Mouse (Mus musculus): ENCODE results near the gene Slc3a1.

Slc3a1 gene

GRCm38 (mm10) chr17:85028093-85028739 is at the start of gene Slc3a1:
Slc3a1 (plus strand) TSS chr17:85028376.
- no peak for TF ChIP-seq GATA4 (IDR thresholded peaks at IDR 0.05; ENCODE audit: insufficient replicate concordance, low read length)

GRCm38 (mm10) chr17:84981721-84982120 is 46.5 kb upstream of the Slc3a1 start:
- TF ChIP-seq GATA4 (IDR thresholded peaks at IDR 0.05; ENCODE audit: insufficient replicate concordance, low read length): no peak

DNA sequence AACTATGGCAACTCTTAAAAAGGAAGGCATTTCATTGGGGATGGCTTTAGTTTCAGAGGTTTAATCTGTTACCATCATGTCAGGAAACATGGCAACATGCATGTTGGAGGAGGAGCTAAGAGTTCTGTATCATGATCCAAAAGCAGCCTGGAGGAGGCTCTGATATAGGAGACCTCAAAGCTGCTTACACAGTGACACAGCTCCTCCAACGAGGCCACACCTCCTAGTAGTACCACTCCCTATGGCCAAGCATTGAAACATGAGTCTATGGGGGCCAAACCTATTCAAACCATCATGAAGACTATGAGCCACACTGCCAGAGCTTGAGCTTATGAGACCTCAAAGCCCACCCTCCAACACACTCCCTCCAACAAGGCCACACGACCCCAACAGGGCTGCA is 45.4 kb upstream of the Slc3a1 start:
- TF ChIP-seq GATA4 (IDR thresholded peaks at IDR 0.05; ENCODE audit: insufficient replicate concordance, low read length): no peak

DNA sequence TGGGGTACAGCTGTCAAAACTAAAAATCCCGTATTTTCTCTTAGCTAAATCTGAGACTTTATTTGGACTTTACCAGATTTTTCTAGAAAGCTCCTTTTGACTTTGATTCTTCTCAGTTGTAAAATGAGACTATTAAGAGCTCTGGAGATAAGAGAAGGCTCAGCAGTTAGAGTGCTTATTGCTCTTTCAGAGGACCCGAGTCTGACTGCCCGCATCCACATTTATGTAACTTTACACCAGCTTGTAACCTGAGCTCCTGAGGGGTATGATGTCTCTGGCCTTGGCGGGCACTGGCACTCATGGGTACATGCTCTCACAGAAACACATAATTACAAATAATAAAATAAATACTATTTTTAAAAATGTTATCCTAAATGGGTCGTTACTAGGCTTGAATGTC is 41.8 kb upstream of the Slc3a1 start:
- TF ChIP-seq GATA4 (IDR thresholded peaks at IDR 0.05; ENCODE audit: insufficient replicate concordance, low read length): no peak

GRCm38 (mm10) chr17:84987834-84988410 is 40.3 kb upstream of the Slc3a1 start:
- no peak for TF ChIP-seq GATA4 (IDR thresholded peaks at IDR 0.05; ENCODE audit: insufficient replicate concordance, low read length)

- no peak for TF ChIP-seq GATA4 (IDR thresholded peaks at IDR 0.05; ENCODE audit: insufficient replicate concordance, low read length)
Observed at GRCm38 (mm10) chr17:84988514-84988913, 39.7 kb upstream of the Slc3a1 start.

DNA sequence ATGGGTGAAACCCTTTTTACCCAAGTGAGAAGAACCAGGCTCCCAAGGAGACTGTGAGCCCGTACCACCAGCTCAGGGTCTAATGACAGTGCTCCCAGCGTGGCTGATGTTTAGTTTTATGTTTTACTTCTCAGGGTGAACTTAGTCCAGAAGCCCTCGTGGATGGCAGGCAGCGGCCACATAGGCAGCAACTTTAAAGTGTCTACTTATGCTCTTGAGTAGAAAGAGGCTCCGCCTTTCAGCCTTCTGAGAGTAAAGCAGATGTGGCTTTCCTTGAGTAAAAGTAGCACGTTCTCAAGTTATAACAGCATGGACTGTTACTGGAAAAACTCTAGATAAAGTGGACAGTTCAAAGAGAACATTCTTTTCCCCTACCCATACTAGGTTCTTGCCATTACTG is 32.3 kb upstream of the Slc3a1 start:
- TF ChIP-seq GATA4 (IDR thresholded peaks at IDR 0.05; ENCODE audit: insufficient replicate concordance, low read length): no peak

GRCm38 (mm10) chr17:84997639-84998038 is 30.5 kb upstream of the Slc3a1 start:
- TF ChIP-seq GATA4 (IDR thresholded peaks at IDR 0.05; ENCODE audit: insufficient replicate concordance, low read length): no peak

GRCm38 (mm10) chr17:84999636-85000035 is 28.5 kb upstream of the Slc3a1 start:
- no peak for TF ChIP-seq GATA4 (IDR thresholded peaks at IDR 0.05; ENCODE audit: insufficient replicate concordance, low read length)

GRCm38 (mm10) chr17:85013485-85013884 is 14.7 kb upstream of the Slc3a1 start:
- TF ChIP-seq GATA4 (IDR thresholded peaks at IDR 0.05; ENCODE audit: insufficient replicate concordance, low read length): no peak

GRCm38 (mm10) chr17:85014632-85015031 is 13.5 kb upstream of the Slc3a1 start:
- no peak for TF ChIP-seq GATA4 (IDR thresholded peaks at IDR 0.05; ENCODE audit: insufficient replicate concordance, low read length)

DNA sequence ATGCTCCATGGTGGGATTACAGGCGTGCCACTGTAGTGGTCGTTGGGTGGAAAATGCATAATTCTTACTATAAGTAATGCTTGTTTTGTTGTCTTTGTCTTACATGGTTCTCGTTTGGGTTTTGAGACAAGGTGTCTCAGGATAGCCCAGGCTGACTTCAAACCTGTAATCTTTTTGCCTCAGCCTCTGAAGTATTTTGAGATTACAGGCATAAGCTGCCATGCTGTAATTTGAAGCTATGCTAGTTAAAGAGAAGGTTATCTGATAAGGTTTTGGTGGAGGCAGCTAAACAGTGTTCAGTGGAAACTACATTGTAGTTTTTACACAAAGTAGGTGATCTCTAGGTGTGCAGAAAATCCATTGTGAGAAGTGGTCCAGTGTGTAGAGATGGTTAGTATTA is 9.8 kb upstream of the Slc3a1 start:
- no peak for TF ChIP-seq GATA4 (IDR thresholded peaks at IDR 0.05; ENCODE audit: insufficient replicate concordance, low read length)

DNA sequence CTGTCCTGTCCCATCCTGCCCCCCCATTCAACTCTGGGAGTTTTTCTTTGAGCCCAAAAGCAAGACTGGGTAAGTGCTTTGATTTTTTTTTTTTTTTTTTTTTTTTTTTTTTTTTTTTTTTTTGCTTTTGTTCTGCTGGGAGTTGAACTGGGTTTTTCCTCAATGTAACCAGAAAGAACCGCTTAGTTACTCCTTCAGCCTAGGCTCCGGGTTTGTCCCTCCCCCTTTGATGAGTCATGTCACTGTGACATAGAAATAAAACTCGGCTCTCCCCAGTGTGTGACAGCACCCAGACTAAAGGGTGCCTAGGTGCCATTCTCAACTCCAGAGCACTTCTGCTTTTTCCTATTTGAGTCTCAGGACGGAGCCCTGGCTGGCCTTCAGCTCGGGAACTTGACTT is 9.4 kb upstream of the Slc3a1 start:
- TF ChIP-seq GATA4 (IDR thresholded peaks at IDR 0.05; ENCODE audit: insufficient replicate concordance, low read length): no peak

DNA sequence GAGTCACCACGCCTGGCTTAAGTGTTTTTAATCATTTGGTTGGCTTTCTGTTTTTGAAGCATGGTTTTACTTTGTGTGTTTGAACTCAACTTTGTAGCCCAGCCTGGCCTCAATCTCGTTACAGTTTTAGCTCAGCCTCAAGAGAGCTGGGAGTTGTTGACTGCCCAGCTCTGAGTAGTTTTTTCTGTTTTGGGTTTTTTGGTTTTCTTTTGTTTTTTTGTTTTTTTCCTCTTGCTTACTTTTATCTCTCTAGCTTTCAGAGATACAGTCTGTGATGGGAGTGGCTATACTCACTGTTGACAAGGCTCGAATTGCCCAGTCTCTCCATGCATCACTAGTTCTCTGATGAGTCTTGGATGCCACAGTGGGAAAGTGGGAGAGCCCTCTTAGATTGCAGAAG is 7.8 kb upstream of the Slc3a1 start:
- no peak for TF ChIP-seq GATA4 (IDR thresholded peaks at IDR 0.05; ENCODE audit: insufficient replicate concordance, low read length)

DNA sequence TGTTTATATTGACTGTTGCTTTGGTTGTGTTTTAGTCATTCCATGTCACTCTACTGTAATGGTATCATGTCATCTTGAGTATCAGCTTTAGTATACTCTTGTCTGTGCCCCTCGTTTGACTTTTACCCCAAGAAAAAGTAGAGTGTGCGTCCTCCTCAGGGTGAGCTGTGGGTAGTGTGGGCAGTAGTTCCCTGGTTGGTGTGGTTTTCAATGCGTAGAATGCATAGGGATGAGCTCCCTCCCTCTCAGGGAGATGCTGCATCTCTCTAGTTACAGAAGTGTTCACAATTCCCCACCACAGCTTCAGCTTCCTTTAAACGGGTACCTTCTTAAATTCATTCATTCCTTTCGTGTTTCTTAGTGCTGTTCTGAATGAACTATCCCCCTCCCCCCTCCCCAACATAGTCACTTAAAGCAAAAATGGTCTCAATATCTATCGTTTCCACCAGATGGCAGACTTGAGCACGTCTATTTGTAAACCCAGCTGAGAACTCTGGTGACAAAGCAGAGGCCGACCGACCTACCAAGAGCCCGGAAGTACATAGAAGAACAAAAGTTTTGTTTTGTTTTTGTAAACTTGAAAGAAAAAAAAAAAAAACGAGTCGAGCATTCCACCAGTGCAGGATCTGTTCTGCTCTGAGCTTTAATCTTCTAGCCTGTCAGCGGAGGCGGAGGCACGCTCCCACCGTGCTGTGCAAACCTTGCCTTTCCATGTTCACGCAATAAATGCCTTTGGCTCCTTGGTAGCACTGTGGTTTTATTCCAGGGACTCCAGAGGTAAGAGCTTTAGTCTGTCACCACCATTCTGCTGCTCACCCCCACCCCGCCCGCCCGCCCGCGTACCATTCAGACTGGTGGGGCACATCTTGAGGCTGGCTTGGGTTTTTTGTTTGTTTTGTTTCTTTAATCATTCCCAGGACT is 4.7 kb upstream of the Slc3a1 start:
- TF ChIP-seq GATA4 (IDR thresholded peaks at IDR 0.05; ENCODE audit: insufficient replicate concordance, low read length): no peak

DNA sequence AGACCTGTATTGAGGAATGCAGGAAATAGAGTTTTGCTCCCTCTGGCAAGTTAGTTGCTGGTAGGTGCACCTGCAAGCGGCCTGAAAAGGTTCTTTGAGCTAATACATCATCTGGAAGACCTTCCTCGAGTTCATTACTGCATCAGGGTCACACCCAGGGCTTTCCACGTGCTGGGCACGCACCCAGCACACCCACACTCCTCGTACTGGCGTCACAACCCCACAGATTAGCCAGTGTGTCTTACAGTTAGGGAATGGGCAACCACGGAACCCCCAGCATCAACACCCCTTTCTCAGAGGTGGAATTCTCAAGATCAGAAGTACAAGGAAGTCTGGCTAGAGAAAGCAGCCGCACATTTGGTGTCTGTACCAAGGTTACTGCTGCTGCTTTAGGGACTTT is 3.9 kb upstream of the Slc3a1 start:
- no peak for TF ChIP-seq GATA4 (IDR thresholded peaks at IDR 0.05; ENCODE audit: insufficient replicate concordance, low read length)
